Mouse (Mus musculus) bone marrow macrophage, adult 2 months (primary cell): ENCODE results near the gene Gm20662.

Experiments used
- CTCF ChIP-seq: IDR thresholded peaks from 2 replicates; pipeline ENCODE4 v1.5.1; 2012; ENCODE audit warnings: low read depth, mild to moderate bottlenecking, low read length, moderate library complexity
- POLR2A ChIP-seq: IDR thresholded peaks from 2 replicates; pipeline ENCODE4 v1.6.1; 2012; ENCODE audit warnings: mild to moderate bottlenecking, low read depth, low read length, borderline replicate concordance

DNA sequence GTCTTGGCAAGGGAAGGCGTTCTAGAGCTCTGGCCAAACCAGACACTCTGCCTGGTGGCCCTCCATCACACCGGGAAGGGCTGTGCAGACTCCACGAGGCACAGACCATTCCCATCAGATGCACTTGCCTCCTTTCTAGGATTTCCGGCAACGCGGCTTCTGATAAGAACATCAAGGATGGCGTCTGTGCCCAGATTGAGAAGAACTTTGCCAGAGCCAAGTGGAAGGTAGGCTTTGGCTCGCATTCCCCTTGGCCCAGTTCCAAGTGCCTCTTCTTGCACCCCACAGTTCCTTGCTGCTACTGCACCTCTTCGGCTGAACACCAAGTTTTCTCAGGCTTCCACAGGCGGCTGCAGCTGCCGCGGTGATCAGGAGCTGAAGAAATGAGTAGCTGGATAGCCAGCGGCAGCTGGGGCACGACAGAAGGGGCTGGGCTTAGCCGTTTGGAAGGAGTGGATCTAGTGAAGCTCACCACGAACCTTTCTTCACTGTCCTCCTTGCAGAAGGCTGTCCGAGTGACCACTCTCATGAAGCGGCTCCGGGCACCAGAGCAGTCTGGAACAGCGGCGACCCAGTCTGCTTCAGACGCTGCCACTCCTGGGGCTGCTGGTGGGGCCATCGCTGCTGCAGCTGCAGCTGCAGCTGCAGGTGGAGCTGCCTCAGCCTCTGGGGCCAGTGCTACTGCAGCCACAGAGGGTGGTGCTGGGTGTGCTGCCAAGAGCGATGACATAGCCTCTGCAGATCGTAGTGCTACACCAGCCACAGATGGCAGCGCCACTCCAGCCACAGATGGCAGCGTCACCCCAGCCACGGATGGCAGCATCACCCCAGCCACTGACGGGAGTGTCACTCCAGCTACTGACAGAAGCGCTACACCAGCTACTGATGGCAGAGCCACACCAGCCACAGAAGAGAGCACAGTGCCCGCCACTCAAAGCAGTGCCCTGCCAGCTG, 48.6 kb upstream of the Gm20662 start:
- TF ChIP-seq CTCF (no peak), POLR2A (no peak)
